Mouse (Mus musculus) natural killer cell, adult 2 months (primary cell): ENCODE results near the gene Bola1.
"Not testable (repeated sequence)": the region's sequence is repeated elsewhere in the genome, so short reads cannot be mapped to it uniquely, and the experiment has no call there.

Source experiments
- DNase-seq, 2 experiments: peaks; one replicate each; pipeline ENCODE4 v3.0.0; 2022; ENCODE audit warnings: low spot score in 2 of 2

Bola1 gene

GRCm38 (mm10) chr3:96181510-96182381 is 37.8 kb downstream of the Bola1 start:
- DNase-seq: no peak

- peak; percentile 39 to 60 for DNase-seq
Observed at GRCm38 (mm10) chr3:96180727-96181477, 38.6 kb downstream of the Bola1 start, which contains the start of gene Sv2a. Gene Sv2a, plus strand, starts transcription at chr3:96181151.

- no peak for DNase-seq
Observed at GRCm38 (mm10) chr3:96179531-96179930, 40.0 kb downstream of the Bola1 start.

- no peak for DNase-seq
Observed at GRCm38 (mm10) chr3:96178902-96179301, 40.6 kb downstream of the Bola1 start.

GRCm38 (mm10) chr3:96178427-96178826 is 41.1 kb downstream of the Bola1 start:
- DNase-seq: no peak

- DNase-seq: no peak
Observed at GRCm38 (mm10) chr3:96175251-96175650, 44.3 kb downstream of the Bola1 start.

- not testable (repeated sequence) for DNase-seq
Observed at GRCm38 (mm10) chr3:96174042-96174441, 45.5 kb downstream of the Bola1 start.

GRCm38 (mm10) chr3:96173185-96173584 is 46.3 kb downstream of the Bola1 start:
- no peak for DNase-seq

- peak; percentile 85 to 88 for DNase-seq
Observed at GRCm38 (mm10) chr3:96172197-96173178, 47.0 kb downstream of the Bola1 start, which contains the start of gene Sf3b4. Gene Sf3b4, plus strand, starts transcription at chr3:96172332.

GRCm38 (mm10) chr3:96171583-96172196 is 47.8 kb downstream of the Bola1 start:
- DNase-seq: no peak

- DNase-seq: no peak
Observed at GRCm38 (mm10) chr3:96170976-96171545, 48.4 kb downstream of the Bola1 start.

GRCm38 (mm10) chr3:96170276-96170675 is 49.2 kb downstream of the Bola1 start:
- DNase-seq: no peak

GRCm38 (mm10) chr3:96168466-96169158 is 50.9 kb downstream of the Bola1 start:
- no peak for DNase-seq

GRCm38 (mm10) chr3:96163040-96163439 is 56.5 kb downstream of the Bola1 start:
- no peak for DNase-seq

GRCm38 (mm10) chr3:96161869-96162840 is 57.4 kb downstream of the Bola1 start, which contains the start of gene Mtmr11:
Gene Mtmr11, plus strand, starts transcription at chr3:96162004.
- DNase-seq: no peak

GRCm38 (mm10) chr3:96160803-96161516 is 58.5 kb downstream of the Bola1 start:
- no peak for DNase-seq

GRCm38 (mm10) chr3:96160222-96160802 is 59.2 kb downstream of the Bola1 start:
- DNase-seq: no peak

GRCm38 (mm10) chr3:96159820-96160219 is 59.7 kb downstream of the Bola1 start:
- DNase-seq: no peak
